In the genomic region with DNA sequence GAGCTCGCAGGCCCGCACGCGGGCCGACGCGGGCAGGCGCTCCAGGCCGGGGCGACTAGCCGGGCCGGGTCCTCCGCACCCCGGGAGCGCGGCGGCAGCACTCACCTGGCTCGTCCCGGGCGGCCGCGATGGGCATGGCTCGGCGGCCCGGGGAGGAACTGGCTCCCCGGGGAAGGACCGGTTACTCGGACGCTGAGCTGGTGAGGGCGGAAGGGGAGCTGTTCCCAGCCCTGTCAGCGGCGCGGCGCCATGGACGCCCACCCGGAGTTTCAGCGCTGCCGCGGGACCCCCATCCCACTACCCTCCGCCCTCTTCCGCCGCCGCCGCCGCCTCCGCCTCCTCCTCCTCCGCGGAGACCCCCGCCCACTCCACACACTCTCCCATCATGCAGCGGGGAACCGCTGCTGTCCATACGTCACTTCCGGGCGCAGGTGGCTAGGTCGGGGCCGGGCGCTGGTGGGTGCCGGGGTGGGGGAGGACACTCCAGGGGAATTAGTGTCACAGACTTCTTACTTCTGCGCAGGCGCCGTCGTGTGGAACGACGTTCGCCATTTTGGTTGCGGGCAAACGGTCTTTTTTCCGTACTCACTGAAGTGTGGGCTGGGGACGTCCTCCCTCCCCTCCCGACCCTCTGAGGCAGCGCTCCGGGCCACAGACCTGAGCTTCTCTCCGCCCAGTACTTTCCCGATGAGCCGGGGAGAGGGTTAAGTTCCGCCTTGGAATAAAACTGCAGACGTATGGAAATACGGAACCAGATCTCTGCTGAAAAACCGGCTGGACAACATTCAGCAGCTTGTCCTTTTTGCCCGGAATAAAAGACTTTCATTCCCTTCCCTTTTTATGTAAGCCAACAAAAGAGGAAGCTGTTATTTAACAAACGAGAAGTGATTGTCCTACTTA, we compare ENCODE assay signal across 8 mouse cellular contexts. TPM values are rescaled to one million over a fixed set of nuclear protein-coding genes. Genes with fewer than 3 reads are reported as not detected.
DNase-seq lines count a peak whose midpoint lies in the region; ATAC-seq lines count a peak whose summit lies in the region.

Gene Aftph (minus strand): TSS at position 389 of the 900 bp plus-strand sequence.

- peak within 1 kb of the TSS; percentile 87 for H3K9ac ChIP-seq in kidney, embryonic 15.5 days

- no peaks in the 10 kb centered on the region for H3K9me3 ChIP-seq in heart, embryonic 10.5 days
- no peaks in the 10 kb centered on the region for H3K9me3 ChIP-seq in kidney, embryonic 15.5 days (replicated peaks)

- H3K27me3 ChIP-seq in heart, embryonic 10.5 days (ENCODE audit: insufficient read depth, poor library complexity, severe bottlenecking), result no peaks in the 10 kb centered on the region
- no peaks in the 10 kb centered on the region for H3K27me3 ChIP-seq in kidney, embryonic 15.5 days

- H3K4me1 ChIP-seq in heart, embryonic 10.5 days, result no peaks in the 10 kb centered on the region
- peaks cover 3% of the 10 kb centered on the region; the same call in 1 of the 2 replicates for H3K4me1 ChIP-seq in kidney, embryonic 15.5 days

- under 1% methylated on average over 49 of the region's 81 CpGs for WGBS in heart, embryonic 10.5 days
- WGBS in kidney, embryonic 15.5 days, result under 1% methylated on average over 69 of the region's 81 CpGs

- peak; percentile 87 for ATAC-seq in erythroblast, adult 5-6 weeks (replicated peaks; ENCODE audit: low FRiP score, poor library complexity, severe bottlenecking)
- peak; percentile 99 for ATAC-seq in kidney, embryonic 15.5 days (replicated peaks; ENCODE audit: low FRiP score)
- peak; percentile 83 for ATAC-seq in monocyte, adult 5-6 weeks (replicated peaks; ENCODE audit: insufficient number of reproducible peaks, low FRiP score, low TSS enrichment, poor library complexity, severe bottlenecking)

- peak within 1 kb of the TSS; percentile 97 for H3K4me3 ChIP-seq in heart, embryonic 10.5 days
- peak within 1 kb of the TSS; percentile 89 for H3K4me3 ChIP-seq in kidney, embryonic 15.5 days (replicated peaks)

- DNase-seq in B cell, adult 2 months, result peak; percentile 96 to 98
- peak; percentile 99 for DNase-seq in brain, adult 2 months (ENCODE audit: low read depth, low spot score)
- DNase-seq in heart, embryonic 10.5 days (ENCODE audit: low spot score), result peak; percentile 99
- DNase-seq in liver, result peak; percentile 98
- DNase-seq in spleen, postnatal 4 days (ENCODE audit: low spot score in 2 of 2), result peak; percentile 96 to 98

- H3K27ac ChIP-seq in heart, embryonic 10.5 days, result peak within 1 kb of the TSS; percentile 90
- peak within 1 kb of the TSS; percentile 96 for H3K27ac ChIP-seq in kidney, embryonic 15.5 days

- no peaks in the 10 kb centered on the region for H3K36me3 ChIP-seq in heart, embryonic 10.5 days
- no peaks in the 10 kb centered on the region for H3K36me3 ChIP-seq in kidney, embryonic 15.5 days

- peak within 1 kb of the TSS; percentile 84 for H3K4me2 ChIP-seq in kidney, embryonic 15.5 days

RNA-seq across cellular contexts. Expression of gene Aftph, which starts in this region (rescaled TPM):
- total RNA-seq in erythroblast, adult 5-6 weeks (2015; ENCODE audit: low replicate concordance), result 55.6 and 113 TPM in 2 replicates
- total RNA-seq in erythroblast, adult 5-6 weeks (2017; ENCODE audit: low replicate concordance), result 60.3 and 67.9 TPM in 2 replicates
- 13.9 and 14.2 TPM in 2 replicates for polyA plus RNA-seq in heart, embryonic 10.5 days (2016; fragmentation: Nextera tagmentation; extraction: Ambion mirVana)
- 22.0 and 23.0 TPM in 2 replicates for polyA plus RNA-seq in kidney, embryonic 15.5 days (2015; fragmentation: Nextera tagmentation; extraction: Ambion mirVana)
- total RNA-seq in monocyte, adult 5-6 weeks (2017), result 154 to 161 TPM (median 158 TPM) in 3 replicates

Comparison
In these comparisons a context has a peak if more than half of its experiments do, and no peak if none do; other contexts are left out.
1. Peak in every context shown above with its lines: DNase-seq, ATAC-seq, H3K4me3 ChIP-seq and H3K27ac ChIP-seq.